Comparison of ENCODE assay signal across 8 mouse cellular contexts in the genomic region with DNA sequence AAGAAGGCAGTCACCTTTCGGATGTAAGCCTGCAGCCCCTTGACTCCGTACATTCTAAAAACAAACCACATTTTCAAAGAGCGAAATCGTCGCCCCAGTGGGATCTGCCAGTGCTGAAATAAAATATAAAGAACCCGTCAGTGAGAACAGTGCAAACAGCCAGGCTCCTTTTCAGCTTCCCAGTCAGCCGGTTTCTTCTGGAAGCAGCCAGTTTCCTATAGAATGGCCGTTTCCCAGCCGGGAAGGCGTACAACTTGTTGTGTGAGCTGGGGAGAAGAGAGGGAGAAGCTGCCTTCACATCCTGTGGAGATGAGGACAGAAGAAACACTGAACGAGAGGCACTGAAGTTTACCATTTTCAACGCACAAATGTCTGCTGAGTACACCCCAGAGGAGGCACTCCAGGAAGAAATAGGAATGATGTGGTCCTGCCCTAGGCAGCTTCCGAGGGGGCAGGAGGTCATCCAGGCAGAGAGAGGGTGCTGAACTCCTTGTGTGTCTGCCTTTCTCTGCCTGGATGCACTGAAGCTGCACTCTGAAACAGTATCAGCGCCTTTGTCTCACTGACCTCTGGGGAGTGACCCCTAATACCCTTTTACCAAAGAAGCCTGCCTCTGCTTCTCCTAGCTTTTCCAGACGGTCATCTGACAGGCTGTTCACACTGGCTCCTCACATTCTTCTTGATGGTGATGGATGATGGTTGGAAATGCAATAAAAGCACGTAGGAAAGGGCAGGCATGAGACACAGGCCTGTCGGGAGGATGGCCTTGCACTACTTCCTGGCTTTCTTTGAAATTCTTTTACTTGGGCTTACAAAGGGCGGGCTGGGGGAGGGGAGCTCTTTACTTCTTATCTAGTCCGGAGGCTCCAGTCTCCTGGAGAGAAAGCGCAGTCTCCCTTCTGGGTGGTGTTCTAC. TPM values are rescaled to one million over a fixed set of nuclear protein-coding genes. Genes with fewer than 3 reads are reported as not detected.
DNase-seq lines count a peak whose midpoint lies in the region; ATAC-seq lines count a peak whose summit lies in the region.

No protein-coding gene starts in this region.

- peaks cover 77% of the 10 kb centered on the region for H3K4me1 ChIP-seq in erythroblast, embryonic 14.5 days (ENCODE audit: control insufficient read depth)
- H3K4me1 ChIP-seq in heart, embryonic 16.5 days (ENCODE audit: control insufficient read depth, insufficient read depth, low read length): peaks cover 55% of the 10 kb centered on the region
- peaks cover 42% of the 10 kb centered on the region for H3K4me1 ChIP-seq in liver, embryonic 16.5 days (ENCODE audit: control insufficient read depth, low read depth, low read length)

- peak overlapping the region; percentile 64 for H3K9ac ChIP-seq in heart, embryonic 16.5 days (ENCODE audit: low read length)
- no peak overlapping the region; the same call in 1 of the 2 replicates for H3K9ac ChIP-seq in liver, embryonic 16.5 days (ENCODE audit: low read depth, low read length)

- ATAC-seq in erythroblast, adult 5-6 weeks (replicated peaks; ENCODE audit: low FRiP score, poor library complexity, severe bottlenecking): no peak
- ATAC-seq in heart, embryonic 16.5 days (replicated peaks; ENCODE audit: extremely low read depth, insufficient read depth, low FRiP score): peak; percentile 21; the same call in 1 of the 2 replicates
- peak; percentile 58 for ATAC-seq in liver, embryonic 16.5 days (ENCODE audit: low read depth)

- DNase-seq in adrenal gland, postnatal 10 days: peak; percentile 75
- no peak for DNase-seq in spleen, adult 18-20 months
- no peak for DNase-seq in cerebellum, postnatal 25 days
- DNase-seq in ovary, postnatal 10 days (ENCODE audit: low spot score): no peak

- peaks cover 7% of the 10 kb centered on the region for H3K36me3 ChIP-seq in erythroblast, embryonic 14.5 days (ENCODE audit: control insufficient read depth)
- H3K36me3 ChIP-seq in heart, embryonic 16.5 days (ENCODE audit: control insufficient read depth, insufficient read depth): no peaks in the 10 kb centered on the region
- H3K36me3 ChIP-seq in liver, embryonic 16.5 days (ENCODE audit: control insufficient read depth, insufficient read depth): no peaks in the 10 kb centered on the region

- H3K27ac ChIP-seq in heart, embryonic 16.5 days (ENCODE audit: low read length): peak overlapping the region; percentile 98
- peak overlapping the region; percentile 67 for H3K27ac ChIP-seq in liver, embryonic 16.5 days (ENCODE audit: low read length)

- H3K4me3 ChIP-seq in erythroblast, embryonic 14.5 days (replicated peaks): peak overlapping the region; percentile 6
- no peak overlapping the region for H3K4me3 ChIP-seq in heart, embryonic 16.5 days (ENCODE audit: low read length)
- no peak overlapping the region for H3K4me3 ChIP-seq in liver, embryonic 16.5 days (ENCODE audit: low read depth, low read length)

- no peak overlapping the region for H3K4me2 ChIP-seq in heart, embryonic 16.5 days (ENCODE audit: low read depth, low read length)
- H3K4me2 ChIP-seq in liver, embryonic 16.5 days (ENCODE audit: low read depth, low read length): peak overlapping the region; percentile 14; the same call in 1 of the 2 replicates

- peaks cover 37% of the 10 kb centered on the region for H3K27me3 ChIP-seq in erythroblast, embryonic 14.5 days (ENCODE audit: control insufficient read depth)
- no peaks in the 10 kb centered on the region for H3K27me3 ChIP-seq in heart, embryonic 16.5 days (ENCODE audit: control insufficient read depth, insufficient read depth, low read length)
- peaks cover 5% of the 10 kb centered on the region; the same call in 1 of the 2 replicates for H3K27me3 ChIP-seq in liver, embryonic 16.5 days (ENCODE audit: control insufficient read depth, insufficient read depth, low read depth, low read length)

- 17% methylated on average over 20 of the region's 20 CpGs for WGBS in heart, embryonic 16.5 days
- WGBS in liver, embryonic 16.5 days (ENCODE audit: insufficient replicate concordance): 45% methylated on average over 20 of the region's 20 CpGs

- H3K9me3 ChIP-seq in erythroblast, embryonic 14.5 days (ENCODE audit: control insufficient read depth, low read length): no peaks in the 10 kb centered on the region
- H3K9me3 ChIP-seq in heart, embryonic 16.5 days (replicated peaks; ENCODE audit: control insufficient read depth, low read length): no peaks in the 10 kb centered on the region
- no peaks in the 10 kb centered on the region for H3K9me3 ChIP-seq in liver, embryonic 16.5 days (replicated peaks; ENCODE audit: control insufficient read depth, low read length)

RNA-seq across cellular contexts. Expression of a gene that starts 13.7 kb away (rescaled TPM):
- polyA plus RNA-seq in erythroblast, embryonic 14.5 days (2012): 0.53 and 1.1 TPM in 2 replicates
- 35.9 and 36.6 TPM in 2 replicates for total RNA-seq in erythroblast, adult 5-6 weeks (2015; ENCODE audit: low replicate concordance)
- total RNA-seq in erythroblast, adult 5-6 weeks (2017; ENCODE audit: low replicate concordance): 34.0 and 40.8 TPM in 2 replicates
- total RNA-seq in adrenal gland, postnatal 10 days (2021): 10 to 100 TPM in 1 of 2 experiments, 1 to 10 TPM in 1; 8.9 to 12.1 TPM
- polyA plus RNA-seq in heart, embryonic 16.5 days (2015; fragmentation: Nextera tagmentation; extraction: Ambion mirVana): 46.3 and 56.0 TPM in 2 replicates
- polyA plus RNA-seq in liver, embryonic 16.5 days (2015; fragmentation: Nextera tagmentation; extraction: Ambion mirVana): 76.2 and 90.8 TPM in 2 replicates

Comparison
In these comparisons a context has a peak if more than half of its experiments do, and no peak if none do; other contexts are left out.
1. RNA of a gene that starts 13.7 kb away (polyA plus RNA-seq): 76.2 to 90.8 TPM in liver, embryonic 16.5 days and 46.3 to 56.0 TPM in heart, embryonic 16.5 days; 0.53 to 1.1 TPM in erythroblast, embryonic 14.5 days; every median in the first group is over 10 times any median in the second.